In genomic region chr16:17727179-17727861, GRCm38 (mm10) we compare ENCODE assay signal across 9 mouse cellular contexts. TPM values are rescaled to one million over a fixed set of nuclear protein-coding genes. Genes with fewer than 3 reads are reported as not detected.
DNase-seq lines count a peak whose midpoint lies in the region; ATAC-seq and TF ChIP-seq lines count a peak whose summit lies in the region.
"Had no signal": no experiment of that assay in that cellular context is flagged by ENCODE, and none has a peak within 500 bp of the region (broad histone marks: within the 10 kb centered on the region; RNA-seq: fewer than 3 reads in every experiment).

No protein-coding gene starts in this region.

- TF ChIP-seq CTCF in gastrocnemius, adult 2 months (IDR thresholded peaks at IDR 0.05), result peak; percentile 67
- TF ChIP-seq CTCF in lung, embryonic 14.5 days (IDR thresholded peaks at IDR 0.05; ENCODE audit: low read depth), result peak; percentile 60
- TF ChIP-seq CTCF in spleen, adult 2 months (IDR thresholded peaks at IDR 0.05; ENCODE audit: extremely low read depth, insufficient read depth, insufficient read length, insufficient replicate concordance), result peak; percentile 14; the same call in 1 of the 2 replicates

- H3K9me3 ChIP-seq in lung, embryonic 14.5 days (ENCODE audit: low read depth, low read length), result no peaks in the 10 kb centered on the region
- H3K9me3 ChIP-seq: limb, embryonic 13.5 days had no signal

- intact Hi-C loops in gastrocnemius, adult 2 months (cut with DNase I), result no loop called here

- H3K4me1 ChIP-seq in lung, embryonic 14.5 days (ENCODE audit: insufficient read depth), result no peaks in the 10 kb centered on the region
- peaks cover 4% of the 10 kb centered on the region; the same call in 1 of the 2 replicates for H3K4me1 ChIP-seq in spleen, adult 2 months (ENCODE audit: control insufficient read depth, insufficient read depth, insufficient read length)

- H3K27me3 ChIP-seq in lung, embryonic 14.5 days (ENCODE audit: insufficient read depth, low read length), result no peaks in the 10 kb centered on the region
- H3K27me3 ChIP-seq in spleen, adult 2 months (ENCODE audit: control insufficient read depth, insufficient read depth, low read length), result no peaks in the 10 kb centered on the region
- H3K27me3 ChIP-seq: limb, embryonic 13.5 days had no signal

- peak; percentile 24 for DNase-seq in right cerebral cortex, adult 18-20 months
- no peak for DNase-seq in right cerebral cortex, postnatal 25 days
- peak; percentile 32 for DNase-seq in adrenal gland, adult 8-10 months
- DNase-seq in gastrocnemius, adult 2 months, result peak; percentile 30
- peak; percentile 79 for DNase-seq in lung, embryonic 14.5 days
- DNase-seq in spleen, adult 2 months (ENCODE audit: low read depth in 1 of 2, low spot score in 2 of 2), result peak; percentile 63 to 70
- DNase-seq in layer of hippocampus, postnatal 36 days, result no peak

- peak overlapping the region; percentile 63 for H3K27ac ChIP-seq in gastrocnemius, adult 2 months
- H3K27ac ChIP-seq in lung, embryonic 14.5 days (ENCODE audit: low read depth), result no peak overlapping the region
- H3K27ac ChIP-seq in spleen, adult 2 months (ENCODE audit: insufficient read depth, low read length), result no peak overlapping the region
- H3K27ac ChIP-seq: limb, embryonic 13.5 days had no signal

- TF ChIP-seq POLR2A in spleen, adult 2 months (IDR thresholded peaks at IDR 0.05; ENCODE audit: low read depth, low read length), result no peak; the same call in 1 of the 2 replicates

- peak; percentile 85 for ATAC-seq in inflammation-experienced regulatory T-cells, adult 6 months
- ATAC-seq in lung, embryonic 14.5 days (ENCODE audit: insufficient read depth), result no peak

- H3K4me2 ChIP-seq in lung, embryonic 14.5 days, result peak overlapping the region; percentile 40
- H3K4me2 ChIP-seq: limb, embryonic 13.5 days had no signal

- WGBS in lung, embryonic 14.5 days, result 17% methylated on average over 5 of the region's 5 CpGs
- 14% methylated on average over 5 of the region's 5 CpGs for WGBS in spleen, adult 2 months

- H3K9ac ChIP-seq in lung, embryonic 14.5 days, result no peak overlapping the region
- H3K9ac ChIP-seq: limb, embryonic 13.5 days had no signal

- H3K36me3 ChIP-seq in lung, embryonic 14.5 days (ENCODE audit: insufficient read depth), result no peaks in the 10 kb centered on the region
- H3K36me3 ChIP-seq in spleen, adult 2 months (ENCODE audit: control insufficient read depth, insufficient read depth, low read length), result no peaks in the 10 kb centered on the region
- H3K36me3 ChIP-seq: limb, embryonic 13.5 days had no signal

- peak overlapping the region; percentile 57 for H3K4me3 ChIP-seq in gastrocnemius, adult 2 months
- no peak overlapping the region for H3K4me3 ChIP-seq in lung, embryonic 14.5 days (ENCODE audit: low read depth, low read length)
- no peak overlapping the region for H3K4me3 ChIP-seq in spleen, adult 2 months (ENCODE audit: extremely low read depth, insufficient read depth, insufficient read length)
- H3K4me3 ChIP-seq: limb, embryonic 13.5 days had no signal

RNA-seq across cellular contexts. Expression of gene Med15, which starts 5.4 kb away (rescaled TPM):
- total RNA-seq in adrenal gland, adult 8-10 months (2022), result 10 to 100 TPM; 54.1 to 95.8 (median 62.0) TPM
- total RNA-seq in gastrocnemius, adult 2 months (2021), result 10 to 100 TPM; 20.2 to 20.5 TPM
- polyA plus RNA-seq in inflammation-experienced regulatory T-cells, adult 6 months (2017; shearing (Covaris generic)), result 100 to 1,000 TPM in 1 of 3 experiments, 10 to 100 TPM in 2; 69.3 to 109 (median 71.8) TPM
- polyA plus RNA-seq in lung, embryonic 14.5 days (2014; fragmentation: Nextera tagmentation; extraction: Ambion mirVana), result 40.8 and 46.0 TPM in 2 replicates
- 110 and 117 TPM in 2 replicates for polyA plus RNA-seq in spleen, adult 2 months (2012; rRNA removed)
- total RNA-seq in layer of hippocampus, postnatal 36 days (2021), result 10 to 100 TPM; 73.4 to 80.2 TPM

RNA-seq across cellular contexts. Expression of gene Klhl22, which starts 32.1 kb away (rescaled TPM):
- total RNA-seq in adrenal gland, adult 8-10 months (2022), result 10 to 100 TPM; 40.5 to 65.6 (median 50.8) TPM
- total RNA-seq in gastrocnemius, adult 2 months (2021), result 10 to 100 TPM; 20.5 to 23.6 TPM
- 10 to 100 TPM; 11.8 to 28.7 (median 13.4) TPM for polyA plus RNA-seq in inflammation-experienced regulatory T-cells, adult 6 months (2017; shearing (Covaris generic))
- polyA plus RNA-seq in lung, embryonic 14.5 days (2014; fragmentation: Nextera tagmentation; extraction: Ambion mirVana), result 67.0 and 70.7 TPM in 2 replicates
- polyA plus RNA-seq in spleen, adult 2 months (2012; rRNA removed), result 20.0 and 25.5 TPM in 2 replicates
- total RNA-seq in layer of hippocampus, postnatal 36 days (2021), result 100 to 1,000 TPM in 1 of 2 experiments, 10 to 100 TPM in 1; 86.2 to 109 TPM

Comparison
In these comparisons a context has a peak if more than half of its experiments do, and no peak if none do; other contexts are left out.
1. DNase-seq: peak in right cerebral cortex, adult 18-20 months (single experiment), adrenal gland, adult 8-10 months (single experiment), gastrocnemius, adult 2 months (single experiment), lung, embryonic 14.5 days (single experiment) and spleen, adult 2 months (2 of 2); none in right cerebral cortex, postnatal 25 days (single experiment) and layer of hippocampus, postnatal 36 days (0 of 2).
2. CTCF ChIP-seq: peak in every context shown above with its lines; median percentile 67 in gastrocnemius, adult 2 months; 60 in lung, embryonic 14.5 days; 14 in spleen, adult 2 months.